In the genomic region with DNA sequence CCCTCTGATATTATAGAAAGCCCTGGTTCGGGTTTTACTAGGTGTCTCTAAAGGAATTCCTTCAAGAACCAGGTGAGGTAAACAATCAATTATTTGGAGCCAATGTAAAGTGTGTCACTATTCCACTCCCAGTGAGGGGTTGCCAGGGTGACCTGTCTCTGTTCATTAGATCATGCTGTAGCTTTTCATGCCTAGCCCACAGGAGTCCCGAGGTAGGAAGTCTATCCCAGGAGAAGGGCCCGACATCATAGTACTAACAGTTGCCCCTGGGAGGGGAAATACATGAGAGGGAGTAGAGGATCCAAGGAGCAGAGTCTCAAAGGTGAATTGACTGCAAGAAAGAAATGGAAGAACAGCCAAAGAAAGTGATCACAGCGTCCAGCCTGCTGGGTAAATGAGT, we compare ENCODE assay signal across 13 mouse cellular contexts.
DNase-seq lines count a peak whose midpoint lies in the region; ATAC-seq and TF ChIP-seq lines count a peak whose summit lies in the region.
"Had no signal": no experiment of that assay in that cellular context is flagged by ENCODE, and none has a peak within 500 bp of the region (broad histone marks: within the 10 kb centered on the region; RNA-seq: fewer than 3 reads in every experiment).

No protein-coding gene starts in this region.

- intact Hi-C loops in left cerebral cortex, adult 2 months (cut with DNase I): loop anchor here (5.0 to 10.0 kb wide), 2 partner anchors 119 to 368 kb away; no protein-coding TSS in a partner anchor
- intact Hi-C loops in left cerebral cortex, postnatal 14 days (cut with DNase I): loop anchor here (5.0 to 10.0 kb wide), 2 partner anchors 129 to 368 kb away; no protein-coding TSS in a partner anchor

- TF ChIP-seq POLR2A in cortical plate, adult 2 months (IDR thresholded peaks at IDR 0.05; ENCODE audit: extremely low read depth, insufficient read depth, low read length): no peak

- H3K36me3 ChIP-seq in hindbrain, embryonic 14.5 days (replicated peaks; ENCODE audit: control insufficient read depth, insufficient read depth): 0 out of 2 replicates have a peak, but pooled peaks cover 3% of the 10 kb centered on the region
- H3K36me3 ChIP-seq in neural tube, embryonic 14.5 days (ENCODE audit: control insufficient read depth, insufficient read depth, low read length): no peaks in the 10 kb centered on the region
- H3K36me3 ChIP-seq in stomach, postnatal 0 days (ENCODE audit: control insufficient read depth, insufficient read depth, low read length): no peaks in the 10 kb centered on the region
- H3K36me3 ChIP-seq: liver, embryonic 12.5 days had no signal

- peak overlapping the region; percentile 51 for H3K9ac ChIP-seq in hindbrain, embryonic 14.5 days
- peak overlapping the region; percentile 56; the same call in 1 of the 2 replicates for H3K9ac ChIP-seq in neural tube, embryonic 14.5 days (replicated peaks; ENCODE audit: low read depth, low read length)
- no peak overlapping the region for H3K9ac ChIP-seq in stomach, postnatal 0 days (ENCODE audit: low read length)
- H3K9ac ChIP-seq: liver, embryonic 12.5 days had no signal

- no peak for TF ChIP-seq EP300 in stomach, postnatal 0 days (optimal IDR thresholded peaks at IDR 0.05)

- peak overlapping the region; percentile 56 for H3K4me2 ChIP-seq in hindbrain, embryonic 14.5 days (replicated peaks)
- H3K4me2 ChIP-seq in neural tube, embryonic 14.5 days (ENCODE audit: low read depth, low read length): peak overlapping the region; percentile 64
- no peak overlapping the region for H3K4me2 ChIP-seq in stomach, postnatal 0 days (replicated peaks; ENCODE audit: low read depth)
- H3K4me2 ChIP-seq: liver, embryonic 12.5 days had no signal

- H3K4me3 ChIP-seq in left cerebral cortex, adult 2 months: peak overlapping the region; percentile 74
- H3K4me3 ChIP-seq in cortical plate, adult 2 months (ENCODE audit: insufficient read depth, low read length): peak overlapping the region; percentile 97
- peak overlapping the region; percentile 64 for H3K4me3 ChIP-seq in hindbrain, embryonic 14.5 days (replicated peaks; ENCODE audit: low read length)
- H3K4me3 ChIP-seq in neural tube, embryonic 14.5 days (ENCODE audit: low read depth, low read length): peak overlapping the region; percentile 66
- H3K4me3 ChIP-seq in stomach, postnatal 0 days (ENCODE audit: low read depth, low read length): no peak overlapping the region
- H3K4me3 ChIP-seq: liver, embryonic 12.5 days had no signal

- no peak for TF ChIP-seq CTCF in left cerebral cortex, adult 2 months (IDR thresholded peaks at IDR 0.05)
- TF ChIP-seq CTCF in cortical plate, adult 2 months (IDR thresholded peaks at IDR 0.05; ENCODE audit: extremely low read depth, insufficient read depth, low read length): no peak
- no peak for TF ChIP-seq CTCF in stomach, postnatal 0 days (IDR thresholded peaks at IDR 0.05; ENCODE audit: low read depth)

- H3K4me1 ChIP-seq in cortical plate, adult 2 months (ENCODE audit: control insufficient read depth, insufficient read depth, low read length): no peaks in the 10 kb centered on the region; the same call in 1 of the 2 replicates
- peaks cover 21% of the 10 kb centered on the region; the same call in 1 of the 2 replicates for H3K4me1 ChIP-seq in hindbrain, embryonic 14.5 days (replicated peaks; ENCODE audit: control insufficient read depth, insufficient read depth, low read length)
- peaks cover 5% of the 10 kb centered on the region; the same call in 1 of the 2 replicates for H3K4me1 ChIP-seq in neural tube, embryonic 14.5 days (ENCODE audit: control insufficient read depth, insufficient read depth, low read length)
- H3K4me1 ChIP-seq in stomach, postnatal 0 days (replicated peaks; ENCODE audit: control insufficient read depth, insufficient read depth): no peaks in the 10 kb centered on the region
- H3K4me1 ChIP-seq: liver, embryonic 12.5 days had no signal

- no peaks in the 10 kb centered on the region for H3K9me3 ChIP-seq in hindbrain, embryonic 14.5 days (ENCODE audit: control insufficient read depth, low read length)
- H3K9me3 ChIP-seq in neural tube, embryonic 14.5 days (ENCODE audit: control insufficient read depth, low read length): no peaks in the 10 kb centered on the region
- no peaks in the 10 kb centered on the region for H3K9me3 ChIP-seq in stomach, postnatal 0 days (ENCODE audit: control insufficient read depth, low read length)
- H3K9me3 ChIP-seq: liver, embryonic 12.5 days had no signal

- no peak for DNase-seq in left cerebral cortex, adult 2 months (ENCODE audit: extremely low spot score in 1 of 2, low spot score in 2 of 2)
- no peak for DNase-seq in left cerebral cortex, adult 11 months (ENCODE audit: low spot score)
- DNase-seq in hindbrain, embryonic 14.5 days (ENCODE audit: low spot score): no peak
- DNase-seq in stomach, postnatal 0 days (ENCODE audit: low spot score): no peak
- no peak for DNase-seq in left cerebral cortex, postnatal 14 days (ENCODE audit: low spot score in 2 of 2)
- DNase-seq in spleen, postnatal 4 days (ENCODE audit: low spot score in 2 of 2): no peak
- DNase-seq: gastrocnemius, postnatal 25 days; kidney, adult 11 months; kidney, postnatal 4 days had no signal

- H3K27me3 ChIP-seq in hindbrain, embryonic 14.5 days (ENCODE audit: control insufficient read depth, insufficient read depth, low read length): no peaks in the 10 kb centered on the region
- H3K27me3 ChIP-seq in neural tube, embryonic 14.5 days (ENCODE audit: control insufficient read depth, insufficient read depth, low read length): no peaks in the 10 kb centered on the region
- no peaks in the 10 kb centered on the region for H3K27me3 ChIP-seq in stomach, postnatal 0 days (ENCODE audit: control insufficient read depth, insufficient read depth, low read length)

- no peak for ATAC-seq in hindbrain, embryonic 14.5 days (ENCODE audit: low FRiP score)
- no peak for ATAC-seq in neural tube, embryonic 14.5 days (ENCODE audit: low read depth)
- ATAC-seq in stomach, postnatal 0 days (ENCODE audit: low FRiP score, low TSS enrichment): no peak
- ATAC-seq: liver, embryonic 12.5 days; lung, postnatal 0 days had no signal

- H3K27ac ChIP-seq in left cerebral cortex, adult 2 months: peak overlapping the region; percentile 80
- peak overlapping the region; percentile 33 for H3K27ac ChIP-seq in cortical plate, adult 2 months (ENCODE audit: insufficient read depth, low read length)
- H3K27ac ChIP-seq in hindbrain, embryonic 14.5 days: peak overlapping the region; percentile 71
- peak overlapping the region; percentile 91 for H3K27ac ChIP-seq in neural tube, embryonic 14.5 days (ENCODE audit: low read depth, low read length)
- no peak overlapping the region for H3K27ac ChIP-seq in stomach, postnatal 0 days (replicated peaks)
- H3K27ac ChIP-seq: liver, embryonic 12.5 days had no signal

- 36% methylated on average over 4 of the region's 4 CpGs for WGBS in hindbrain, embryonic 14.5 days
- 49% methylated on average over 4 of the region's 4 CpGs for WGBS in neural tube, embryonic 14.5 days
- WGBS in stomach, postnatal 0 days: 54% methylated on average over 4 of the region's 4 CpGs
